Mouse (Mus musculus): ENCODE measurements around the gene Sstr5.

Gene Sstr5

GRCm38 (mm10) chr17:25497013-25497412 is at the start of gene Sstr5:
Gene Sstr5, minus strand, starts transcription at chr17:25497288.
- TF ChIP-seq GATA4 (IDR thresholded peaks at IDR 0.05; ENCODE audit: insufficient replicate concordance, low read length), result no peak

- no peak for TF ChIP-seq GATA4 (IDR thresholded peaks at IDR 0.05; ENCODE audit: insufficient replicate concordance, low read length)
Observed at GRCm38 (mm10) chr17:25541768-25542167, 44.7 kb upstream of the Sstr5 start.

DNA sequence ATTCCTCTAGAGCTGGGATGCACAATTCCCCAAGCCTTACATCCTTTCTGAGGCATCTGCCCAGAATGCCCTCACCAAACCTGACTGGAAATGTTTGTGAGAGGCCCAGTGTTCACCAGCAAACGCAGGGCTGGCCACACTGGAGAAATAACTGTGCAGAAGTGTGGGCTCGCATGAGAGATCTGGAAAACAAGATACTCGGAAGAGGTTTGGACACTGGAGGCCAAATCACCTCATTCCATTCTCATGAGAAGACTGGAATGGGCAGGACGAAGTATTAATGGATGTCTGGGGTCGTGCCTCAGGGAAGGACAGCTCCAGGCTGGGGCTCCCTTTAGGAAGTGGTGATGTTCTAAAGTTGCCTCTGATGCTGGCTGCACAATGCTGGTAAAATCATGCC is 43.6 kb upstream of the Sstr5 start:
- TF ChIP-seq GATA4 (IDR thresholded peaks at IDR 0.05; ENCODE audit: insufficient replicate concordance, low read length), result no peak

DNA sequence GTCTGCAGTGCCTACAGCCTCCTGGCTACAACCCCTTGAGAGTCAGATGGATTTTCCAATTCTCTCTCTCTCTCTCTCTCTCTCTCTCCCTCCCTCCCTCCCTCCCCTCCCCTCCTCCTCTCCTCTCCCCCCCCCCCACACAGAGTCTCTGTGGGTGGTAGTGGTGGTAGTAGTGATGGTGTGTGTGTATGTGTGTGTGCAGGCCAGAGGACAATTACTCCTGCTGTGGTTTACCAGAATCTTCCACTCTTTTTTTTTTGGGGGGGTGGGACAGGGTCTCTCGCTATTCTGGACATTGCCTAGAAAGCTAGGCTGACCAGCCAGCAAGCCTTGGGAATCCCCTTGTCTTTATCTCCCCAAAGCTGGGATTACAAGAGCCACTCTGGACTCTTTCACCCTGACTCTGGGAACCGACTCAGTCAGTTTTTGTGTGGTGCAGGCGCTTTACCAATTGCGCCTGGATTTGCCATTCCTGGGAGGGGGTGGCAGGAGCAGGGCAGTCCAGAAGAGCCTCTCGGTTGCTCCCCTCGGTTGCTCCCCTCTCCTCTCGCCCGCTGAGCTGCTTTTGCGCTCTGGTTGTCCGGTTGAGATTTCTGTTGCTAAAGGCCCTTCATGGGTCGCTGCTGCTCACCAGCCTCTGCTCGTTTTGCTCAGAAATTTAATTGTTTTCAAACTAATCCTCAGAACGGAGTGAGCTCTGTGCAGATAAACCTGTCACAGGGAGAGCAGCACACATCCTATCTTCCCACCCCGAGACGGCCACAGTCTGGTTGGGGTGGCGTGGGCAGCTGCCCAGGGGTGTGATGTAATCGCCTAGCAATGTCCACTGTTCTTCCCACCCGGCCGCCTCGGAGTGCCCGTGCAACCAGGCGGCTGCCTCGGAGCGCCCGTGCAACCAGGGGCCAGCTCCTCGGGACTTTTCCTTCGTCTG is 42.1 kb upstream of the Sstr5 start:
- no peak for TF ChIP-seq GATA4 (IDR thresholded peaks at IDR 0.05; ENCODE audit: insufficient replicate concordance, low read length)

DNA sequence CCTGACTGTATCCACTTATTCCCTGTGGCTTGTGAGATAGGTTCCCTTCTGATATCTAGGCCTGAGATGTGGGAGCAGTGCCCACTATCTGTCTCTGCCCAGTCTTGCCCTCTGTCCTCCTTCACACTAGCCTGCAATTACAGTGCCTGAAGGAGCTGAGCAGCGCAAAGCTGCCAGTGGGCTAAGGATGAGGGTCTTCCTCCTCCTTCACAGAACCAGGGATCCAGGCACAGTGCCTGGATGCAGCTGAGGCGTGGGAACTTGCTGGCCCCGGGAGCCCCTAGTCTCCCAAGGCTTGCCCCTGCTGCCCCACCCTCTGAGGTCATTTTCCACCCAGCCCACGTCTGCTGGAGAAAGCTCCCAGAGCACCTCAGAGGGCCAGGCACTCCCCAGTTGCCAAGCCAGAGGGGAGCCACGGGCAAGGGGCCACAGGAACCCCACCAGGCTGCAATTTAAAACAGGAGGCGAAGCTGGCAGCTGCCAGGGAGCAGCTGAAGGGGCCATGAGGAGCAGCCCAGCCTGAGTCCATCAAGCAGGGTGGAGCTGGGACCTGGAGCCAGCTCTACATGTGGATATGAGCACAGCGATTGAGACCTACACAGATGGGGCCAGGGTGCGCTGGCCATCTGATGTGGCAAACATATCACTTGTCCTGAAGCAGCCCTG is 33.4 kb upstream of the Sstr5 start:
- TF ChIP-seq GATA4 (IDR thresholded peaks at IDR 0.05; ENCODE audit: insufficient replicate concordance, low read length), result no peak

- TF ChIP-seq GATA4 (IDR thresholded peaks at IDR 0.05; ENCODE audit: insufficient replicate concordance, low read length), result no peak
Observed at GRCm38 (mm10) chr17:25522080-25522479, 25.0 kb upstream of the Sstr5 start.

- no peak for TF ChIP-seq GATA4 (IDR thresholded peaks at IDR 0.05; ENCODE audit: insufficient replicate concordance, low read length)
Observed at GRCm38 (mm10) chr17:25520492-25520891, 23.4 kb upstream of the Sstr5 start.

- no peak for TF ChIP-seq GATA4 (IDR thresholded peaks at IDR 0.05; ENCODE audit: insufficient replicate concordance, low read length)
Observed at GRCm38 (mm10) chr17:25519511-25519910, 22.4 kb upstream of the Sstr5 start.

GRCm38 (mm10) chr17:25518144-25518543 is 21.1 kb upstream of the Sstr5 start:
- no peak for TF ChIP-seq GATA4 (IDR thresholded peaks at IDR 0.05; ENCODE audit: insufficient replicate concordance, low read length)

DNA sequence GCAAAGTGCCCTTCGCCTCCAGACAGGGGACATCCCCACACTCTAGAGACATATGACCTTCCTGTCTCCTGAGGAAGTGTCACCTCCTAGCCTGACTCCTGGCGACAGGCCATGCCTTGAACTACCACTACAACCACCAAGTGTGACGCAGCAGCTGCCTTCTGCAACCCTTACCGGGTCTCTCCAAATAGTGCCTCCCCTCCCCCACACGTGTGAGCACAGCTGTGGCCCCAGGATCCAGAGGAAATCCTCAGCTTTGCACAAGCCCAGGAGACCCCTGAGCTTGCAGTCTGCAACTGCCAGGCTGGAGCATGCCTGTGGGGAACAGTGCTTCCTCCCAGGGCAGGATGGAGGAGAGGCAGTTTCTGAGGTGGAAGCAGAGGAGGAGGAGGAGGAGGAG is 19.2 kb upstream of the Sstr5 start:
- TF ChIP-seq GATA4 (IDR thresholded peaks at IDR 0.05; ENCODE audit: insufficient replicate concordance, low read length), result no peak

GRCm38 (mm10) chr17:25514055-25514454 is 17.0 kb upstream of the Sstr5 start:
- no peak for TF ChIP-seq GATA4 (IDR thresholded peaks at IDR 0.05; ENCODE audit: insufficient replicate concordance, low read length)

- no peak for TF ChIP-seq GATA4 (IDR thresholded peaks at IDR 0.05; ENCODE audit: insufficient replicate concordance, low read length)
Observed at GRCm38 (mm10) chr17:25511876-25512275, 14.8 kb upstream of the Sstr5 start.

DNA sequence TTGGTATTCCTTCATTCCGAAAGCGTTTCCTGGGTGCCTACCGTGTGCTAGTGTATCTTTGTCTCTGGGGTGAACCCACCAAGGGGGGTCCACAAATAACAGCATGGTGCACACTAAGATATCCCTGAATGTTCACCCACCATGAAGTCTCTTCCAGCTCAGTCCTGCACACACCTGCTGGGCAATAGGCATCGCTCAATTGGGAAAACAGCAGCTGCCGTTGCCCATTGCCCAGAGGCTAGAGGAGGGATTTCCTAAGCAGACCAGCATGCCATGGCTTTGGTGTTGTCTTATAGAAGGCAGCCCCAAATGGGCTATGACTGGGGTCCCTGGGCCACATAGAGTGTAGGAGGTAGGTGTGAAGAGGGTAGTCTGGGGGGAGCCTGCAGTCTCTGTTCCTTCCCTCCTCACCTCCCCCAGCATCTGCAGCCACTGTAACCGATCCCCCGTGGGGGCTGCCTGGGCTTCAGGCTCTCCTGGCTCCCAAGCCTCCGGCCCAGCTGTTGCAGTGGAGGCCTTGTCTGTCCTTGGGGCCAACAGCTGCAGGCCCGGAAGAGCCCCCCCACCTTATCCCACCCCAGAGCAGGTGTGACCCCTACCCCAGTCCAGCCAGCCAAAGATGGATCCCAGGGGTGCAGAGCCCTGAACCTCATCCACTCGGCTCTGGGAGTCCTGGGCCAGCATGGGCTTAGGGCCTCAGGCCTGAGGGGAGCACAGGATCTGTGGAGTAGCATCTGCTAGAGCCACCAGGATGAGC is 13.2 kb upstream of the Sstr5 start:
- TF ChIP-seq GATA4 (IDR thresholded peaks at IDR 0.05; ENCODE audit: insufficient replicate concordance, low read length), result no peak

DNA sequence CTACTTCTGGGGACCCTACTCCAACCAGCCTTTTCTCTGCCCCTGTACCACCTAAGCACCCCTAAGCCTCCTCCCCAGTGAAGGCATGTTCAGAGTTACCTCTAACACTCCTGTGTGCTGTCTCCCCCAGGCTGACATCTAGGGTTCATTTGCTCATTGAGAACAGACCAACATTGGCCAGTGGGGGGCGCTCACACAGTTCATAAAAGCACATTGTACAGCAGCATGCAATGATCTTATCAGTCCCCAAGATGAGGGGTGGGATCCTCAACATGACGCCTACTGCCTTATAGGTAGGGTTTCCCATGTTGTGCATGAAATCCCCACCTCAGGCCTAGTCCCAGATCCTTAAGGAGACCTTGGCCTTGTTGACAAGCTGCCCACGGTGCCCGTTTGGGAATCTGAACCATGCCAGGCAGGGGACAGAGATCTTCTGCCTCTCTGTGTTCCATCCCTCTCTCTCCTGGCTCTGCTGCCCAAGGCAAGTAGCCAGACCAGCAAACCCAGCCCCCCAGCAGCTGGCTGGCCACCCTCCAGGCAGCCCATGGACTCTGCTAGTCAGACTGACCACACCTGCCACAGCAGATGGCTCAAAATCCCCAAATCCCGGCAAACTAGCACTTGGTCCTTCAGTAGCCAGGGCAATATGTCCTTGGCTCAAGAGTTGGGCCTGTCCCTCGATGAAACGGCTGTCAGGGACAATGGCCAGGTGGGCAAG is 11.9 kb upstream of the Sstr5 start:
- TF ChIP-seq GATA4 (IDR thresholded peaks at IDR 0.05; ENCODE audit: insufficient replicate concordance, low read length), result no peak

GRCm38 (mm10) chr17:25507799-25508198 is 10.7 kb upstream of the Sstr5 start:
- no peak for TF ChIP-seq GATA4 (IDR thresholded peaks at IDR 0.05; ENCODE audit: insufficient replicate concordance, low read length)

All from liver, adult (tissue).